Mouse (Mus musculus) CH12.LX (cell line): ENCODE results near the gene Exoc6.
"Not testable (repeated sequence)": the region's sequence is repeated elsewhere in the genome, so short reads cannot be mapped to it uniquely, and the experiment has no call there.

Experiments used
- CHD1 ChIP-seq: IDR thresholded peaks from 2 replicates; pipeline ENCODE4 v1.6.1; 2012; ENCODE audit warnings: low read depth, low read length, improper control_type of control experiment, inconsistent platforms
- CTCF ChIP-seq, 2 experiments: IDR thresholded peaks in 1 of 2; conservative IDR thresholded peaks in 1 of 2; 2 replicates each; pipeline ENCODE4 v1.5.1; 2011 to 2012; ENCODE audit warnings: low read depth in 2 of 2, low read length in 2 of 2, improper control_type of control experiment in 1 of 2, inconsistent platforms in 1 of 2, mild to moderate bottlenecking in 1 of 2, moderate library complexity in 1 of 2
- GABPA ChIP-seq: IDR thresholded peaks from 2 replicates; pipeline ENCODE4 v1.6.1; 2012; ENCODE audit warnings: low read depth, low read length, improper control_type of control experiment, inconsistent platforms; ENCODE audit not compliant: insufficient replicate concordance
- MAFK ChIP-seq: IDR thresholded peaks from 2 replicates; pipeline ENCODE4 v1.6.1; 2011; ENCODE audit warnings: low read length, improper control_type of control experiment; ENCODE audit not compliant: insufficient replicate concordance
- MAZ ChIP-seq: IDR thresholded peaks from 2 replicates; pipeline ENCODE4 v1.6.1; 2012; ENCODE audit warnings: low read depth, mild to moderate bottlenecking, inconsistent platforms, low read length, improper control_type of control experiment, moderate library complexity
- NRF1 ChIP-seq: IDR thresholded peaks from 2 replicates; pipeline ENCODE4 v1.6.1; 2014; ENCODE audit warnings: low read depth, mild to moderate bottlenecking, inconsistent platforms, low read length, improper control_type of control experiment, moderate library complexity
- POLR2A ChIP-seq: IDR thresholded peaks from 2 replicates; pipeline ENCODE4 v1.6.1; 2011; ENCODE audit warnings: low read depth, mild to moderate bottlenecking, improper control_type of control experiment, low read length
- SIN3A ChIP-seq: IDR thresholded peaks from 2 replicates; pipeline ENCODE4 v1.6.1; 2012; ENCODE audit warnings: low read length, improper control_type of control experiment, inconsistent platforms
- TBP ChIP-seq: conservative IDR thresholded peaks from 2 replicates; pipeline ENCODE4 v1.6.1; 2011; ENCODE audit warnings: low read depth, low read length, improper control_type of control experiment
- ZMIZ1 ChIP-seq: IDR thresholded peaks from 2 replicates; pipeline ENCODE4 v1.6.1; 2012; ENCODE audit warnings: low read depth, mild to moderate bottlenecking, inconsistent platforms, low read length, improper control_type of control experiment
- ZNF384 ChIP-seq: IDR thresholded peaks from 2 replicates; pipeline ENCODE4 v1.6.1; 2012; ENCODE audit warnings: low read depth, low read length, improper control_type of control experiment, inconsistent platforms

DNA sequence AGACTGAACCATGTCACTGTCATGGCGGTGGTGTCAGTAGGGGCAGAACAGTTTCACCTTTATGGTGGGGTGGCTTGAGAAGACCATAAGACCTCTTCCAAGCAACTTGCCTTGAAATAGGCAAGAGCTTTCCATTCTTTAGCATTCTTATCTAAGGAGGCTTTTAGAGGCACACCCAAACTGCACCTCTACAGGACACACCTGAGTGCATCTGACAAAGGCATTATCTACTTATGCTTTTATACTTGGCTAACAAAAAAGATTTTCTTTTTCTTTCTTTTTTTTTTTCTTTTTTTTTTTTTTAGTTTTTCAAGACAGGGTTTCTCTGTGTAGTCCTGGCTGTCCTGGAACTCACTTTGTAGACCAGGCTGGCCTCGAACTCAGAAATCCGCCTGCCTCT lies 22.5 kb upstream of the Exoc6 start:
- TF ChIP-seq CTCF (conservative IDR thresholded peaks at IDR 0.05 in 1 of 2, IDR thresholded peaks at IDR 0.05 in 1 of 2; ENCODE audit: low read depth in 2 of 2, low read length in 2 of 2); ZNF384; POLR2A; CHD1; MAFK; GABPA; MAZ; NRF1; SIN3A; ZMIZ1; TBP: not testable (repeated sequence)
